20 mouse cellular contexts compared by ENCODE assay signal in genomic region chr6:5679738-5680137, GRCm38 (mm10). TPM values are rescaled to one million over a fixed set of nuclear protein-coding genes. Genes with fewer than 3 reads are reported as not detected.
"Had no signal": no experiment of that assay in that cellular context is flagged by ENCODE, and none has a peak within 500 bp of the region (broad histone marks: within the 10 kb centered on the region; RNA-seq: fewer than 3 reads in every experiment).

No protein-coding gene starts in this region.

- H3K27me3 ChIP-seq: liver, embryonic 15.5 days; lung, embryonic 15.5 days; megakaryocyte, embryonic 14.5 days; midbrain, embryonic 13.5 days; midbrain, embryonic 15.5 days; neural tube, embryonic 13.5 days; neural tube, embryonic 15.5 days had no signal

- H3K36me3 ChIP-seq: liver, embryonic 15.5 days; lung, embryonic 15.5 days; midbrain, embryonic 13.5 days; midbrain, embryonic 15.5 days; neural tube, embryonic 13.5 days; neural tube, embryonic 15.5 days had no signal

- H3K27ac ChIP-seq: liver, embryonic 15.5 days; lung, embryonic 15.5 days; macrophage; midbrain, embryonic 13.5 days; midbrain, embryonic 15.5 days; neural tube, embryonic 13.5 days; neural tube, embryonic 15.5 days had no signal

- DNase-seq: liver, postnatal 0 days; lung, adult 2 months; lung, postnatal 14 days; lung, postnatal 36 days; right cerebral cortex, postnatal 25 days; right cerebral cortex, postnatal 4 days; spleen, adult 18-20 months; thymus, adult 18-20 months; thymus, postnatal 14 days; thymus, postnatal 36 days had no signal

- H3K4me3 ChIP-seq: liver, embryonic 15.5 days; lung, embryonic 15.5 days; megakaryocyte, embryonic 14.5 days; midbrain, embryonic 13.5 days; midbrain, embryonic 15.5 days; neural tube, embryonic 13.5 days; neural tube, embryonic 15.5 days had no signal

- H3K4me1 ChIP-seq: liver, embryonic 15.5 days; lung, embryonic 15.5 days; megakaryocyte, embryonic 14.5 days; midbrain, embryonic 13.5 days; midbrain, embryonic 15.5 days; neural tube, embryonic 13.5 days; neural tube, embryonic 15.5 days had no signal

- H3K9me3 ChIP-seq: liver, embryonic 15.5 days; lung, embryonic 15.5 days; megakaryocyte, embryonic 14.5 days; midbrain, embryonic 13.5 days; midbrain, embryonic 15.5 days; neural tube, embryonic 13.5 days; neural tube, embryonic 15.5 days had no signal

RNA-seq across cellular contexts. Expression of gene Dync1i1, which starts 45.7 kb away (rescaled TPM):
- total RNA-seq: megakaryocyte progenitor cell, adult 5-6 weeks; monocyte, adult 5-6 weeks had no signal
- polyA plus RNA-seq: macrophage had no signal
